Mouse (Mus musculus) retina, embryonic 14.5 days (tissue): Measurements from ENCODE around the gene Pou6f2.

ENCODE experiments used
- DNase-seq: peaks from one replicate; pipeline ENCODE4 v3.0.0-alpha.2; 2015; ENCODE audit warnings: low spot score

Pou6f2 gene

GRCm38 (mm10) chr13:18397586-18397985, at the start of gene Pou6f2:
TSS of gene Pou6f2 (minus strand) at chr13:18397686.
- no peak for DNase-seq

- DNase-seq = no peak
Observed at GRCm38 (mm10) chr13:18439858-18440257, 42.4 kb upstream of the Pou6f2 start.

DNA sequence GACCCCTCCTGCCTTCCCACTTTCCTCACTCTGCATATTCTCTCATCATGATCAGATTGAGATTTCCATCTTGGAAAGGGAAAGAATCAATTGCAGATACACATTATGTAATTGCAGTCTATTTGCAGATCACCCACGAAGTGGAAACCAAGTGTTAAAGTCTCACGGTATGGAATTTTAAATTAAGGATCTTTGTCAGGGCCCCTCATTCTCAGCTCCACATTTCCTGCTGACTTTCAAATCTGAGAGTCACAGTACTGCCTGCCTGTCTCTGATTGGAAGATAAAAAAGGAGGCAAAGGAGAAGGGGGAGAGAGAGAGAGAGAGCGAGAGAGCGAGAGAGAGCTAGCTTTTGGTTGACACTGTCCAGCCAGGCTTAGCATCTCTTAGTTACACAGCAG, 9.8 kb downstream of the Pou6f2 start:
- no peak for DNase-seq

DNA sequence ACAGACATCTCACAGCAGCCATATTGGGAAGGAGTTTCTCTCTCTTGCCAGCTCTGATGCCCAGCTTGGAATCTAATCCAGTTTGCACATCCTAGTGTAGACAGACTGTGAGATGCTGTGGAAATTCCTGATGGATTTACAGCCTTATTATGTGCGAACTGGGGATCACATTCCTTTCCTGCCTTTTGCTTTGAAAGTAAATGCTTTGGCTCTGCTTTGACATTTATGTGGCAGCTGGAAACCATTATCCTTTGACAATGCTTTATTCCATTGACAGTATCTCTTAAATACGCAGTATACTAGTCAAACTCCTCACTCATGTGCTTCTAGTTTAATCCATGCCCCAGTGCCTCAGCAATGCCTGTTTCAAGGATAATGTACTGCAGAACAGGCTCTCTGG, 34.1 kb downstream of the Pou6f2 start:
- no peak for DNase-seq

DNA sequence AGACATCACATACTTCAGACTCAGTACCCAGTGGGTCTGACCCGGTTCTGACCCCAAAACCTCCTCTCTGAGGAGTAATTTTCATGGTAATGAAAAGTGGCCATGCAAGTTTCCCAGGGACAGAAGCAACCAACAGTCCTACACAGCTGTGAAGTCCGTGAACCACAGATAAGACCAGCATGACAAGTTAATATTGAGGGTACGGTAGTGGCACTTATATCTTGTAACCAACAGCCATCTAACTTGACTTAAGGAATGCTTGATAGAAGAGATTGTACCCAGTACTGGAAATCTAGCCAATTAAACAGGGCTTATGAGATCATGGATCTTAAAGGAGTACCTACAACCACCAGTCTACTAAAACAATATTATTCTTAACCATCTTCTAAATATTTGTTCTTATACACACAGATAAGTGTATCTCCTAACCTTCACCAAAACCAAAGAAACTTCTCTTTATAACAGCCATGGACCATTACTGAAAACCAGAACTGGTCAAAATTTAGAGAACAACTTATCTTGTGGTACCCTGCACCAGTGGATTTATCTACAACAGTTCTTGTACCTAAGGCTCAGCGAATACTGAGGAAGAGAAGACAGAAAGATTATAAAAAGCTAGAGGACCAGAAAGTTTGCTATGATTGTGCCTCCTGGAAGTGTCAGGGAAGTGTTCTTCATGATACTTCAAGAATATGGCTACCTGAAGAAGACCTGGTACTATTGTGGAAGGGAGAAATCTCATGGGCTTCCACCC, 52.7 kb downstream of the Pou6f2 start:
- no peak for DNase-seq

- no peak for DNase-seq
Observed at GRCm38 (mm10) chr13:18338910-18339501, 58.5 kb downstream of the Pou6f2 start.

DNA sequence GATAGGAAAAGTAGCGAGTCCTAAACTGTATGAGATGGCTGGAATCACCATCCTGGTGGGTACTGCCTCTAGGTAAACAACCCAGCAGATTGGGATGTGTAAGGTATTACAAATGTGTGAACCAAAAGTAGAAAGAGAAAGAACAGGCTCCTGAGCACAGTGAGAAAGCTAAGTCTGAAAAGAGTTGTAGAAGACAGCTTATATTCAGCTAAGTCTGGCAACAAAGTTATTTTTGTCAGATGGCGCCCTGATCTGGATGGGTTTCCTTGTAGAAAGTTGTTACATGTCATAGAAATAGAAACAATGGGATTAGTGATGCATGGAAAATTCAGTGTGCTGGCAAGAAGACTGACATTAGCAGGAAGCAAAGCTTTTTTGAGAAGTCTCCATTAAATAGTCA, 59.5 kb downstream of the Pou6f2 start:
- DNase-seq = no peak

DNA sequence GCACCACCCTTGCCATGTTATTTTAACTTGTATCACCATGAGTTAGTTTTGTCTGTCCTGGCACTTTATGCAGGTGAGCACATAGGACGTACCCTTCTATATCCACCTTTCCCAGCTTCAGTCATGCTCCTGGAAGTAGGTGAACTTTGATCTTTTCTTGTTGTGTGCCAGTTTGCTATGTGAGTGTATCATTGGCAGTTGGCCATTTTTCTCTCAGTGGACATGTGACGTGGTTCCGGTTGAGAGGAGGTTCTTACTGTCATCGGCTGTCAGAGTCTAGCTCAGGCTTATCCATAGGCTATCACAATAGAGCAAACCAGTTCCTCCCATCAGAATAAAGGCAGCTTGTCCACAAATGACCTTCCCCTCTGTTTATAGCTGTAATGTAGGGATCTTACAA, 63.5 kb downstream of the Pou6f2 start:
- DNase-seq = no peak

GRCm38 (mm10) chr13:18332596-18332995, 64.9 kb downstream of the Pou6f2 start:
- DNase-seq = no peak

DNA sequence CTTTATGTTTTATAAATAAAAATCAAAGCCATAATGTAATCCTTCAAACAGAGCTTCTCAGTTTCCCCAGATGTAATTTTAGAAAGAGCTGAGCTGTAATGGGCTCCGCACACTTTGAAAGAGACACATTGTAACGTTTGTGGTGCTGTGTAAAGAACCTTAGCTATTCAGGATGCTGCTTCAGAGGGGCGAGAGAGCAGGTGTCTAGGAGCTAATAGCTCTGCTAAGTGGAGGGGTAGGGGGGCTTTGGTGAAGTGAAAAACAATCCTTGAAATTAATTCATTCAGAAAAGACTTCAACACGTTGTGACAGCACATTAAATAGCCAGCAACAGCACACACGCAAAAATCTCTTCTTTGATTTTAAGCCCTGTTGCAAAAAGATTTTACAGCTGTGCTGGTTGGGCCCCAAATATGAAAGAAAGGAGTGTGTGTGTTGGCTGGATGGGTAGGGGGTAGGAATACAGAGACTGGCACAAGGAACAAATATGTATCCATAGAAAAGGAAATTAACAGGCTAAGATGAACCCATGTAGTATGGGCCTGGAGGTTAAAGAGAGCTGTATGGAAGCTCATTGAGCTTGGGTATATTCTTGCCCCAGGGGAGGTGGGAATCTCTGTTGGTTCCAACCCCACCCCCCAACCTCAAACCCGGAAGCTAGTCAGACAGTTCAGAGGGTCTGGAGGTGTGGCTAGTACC, 73.4 kb downstream of the Pou6f2 start:
- DNase-seq = peak; percentile 54

DNA sequence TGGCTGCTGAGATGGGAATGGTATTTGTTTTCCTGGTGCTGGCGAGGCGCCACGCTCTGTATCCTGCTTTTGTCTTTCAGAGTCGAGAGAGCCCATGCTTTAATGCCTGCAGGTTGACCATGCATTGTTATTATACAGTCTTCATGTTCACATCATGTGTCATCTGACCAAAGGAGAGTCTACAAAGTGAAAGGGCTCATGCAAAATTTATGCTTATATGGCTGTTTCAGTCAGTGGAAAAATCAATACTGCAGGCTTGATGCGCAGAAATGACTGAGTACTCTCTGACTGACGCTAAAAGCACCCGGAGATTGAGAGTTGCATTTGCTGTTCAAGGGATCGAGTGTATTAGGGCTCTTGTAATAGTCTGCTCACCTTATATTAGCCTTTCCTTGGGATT, 74.1 kb downstream of the Pou6f2 start:
- DNase-seq = peak; percentile 71

DNA sequence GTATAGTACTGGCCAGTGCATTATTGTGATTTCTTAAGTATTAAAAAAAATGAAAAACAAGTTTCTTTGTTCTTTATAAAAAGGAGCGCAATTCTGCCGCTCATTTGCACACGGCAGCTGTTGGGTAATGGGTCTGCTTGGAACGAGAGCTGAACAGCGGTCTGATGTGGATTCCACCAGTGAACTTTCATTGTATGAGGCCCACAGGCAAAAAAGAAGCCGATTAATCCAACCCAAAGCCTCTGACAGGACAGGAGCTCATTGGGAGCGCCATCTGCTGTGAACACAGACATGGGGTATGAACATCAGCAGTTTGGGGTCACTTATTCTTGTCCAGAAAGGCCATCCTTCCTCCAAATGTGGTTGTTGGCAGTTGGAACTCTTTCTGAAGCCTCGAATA, 84.9 kb downstream of the Pou6f2 start:
- peak; percentile 62 for DNase-seq

DNA sequence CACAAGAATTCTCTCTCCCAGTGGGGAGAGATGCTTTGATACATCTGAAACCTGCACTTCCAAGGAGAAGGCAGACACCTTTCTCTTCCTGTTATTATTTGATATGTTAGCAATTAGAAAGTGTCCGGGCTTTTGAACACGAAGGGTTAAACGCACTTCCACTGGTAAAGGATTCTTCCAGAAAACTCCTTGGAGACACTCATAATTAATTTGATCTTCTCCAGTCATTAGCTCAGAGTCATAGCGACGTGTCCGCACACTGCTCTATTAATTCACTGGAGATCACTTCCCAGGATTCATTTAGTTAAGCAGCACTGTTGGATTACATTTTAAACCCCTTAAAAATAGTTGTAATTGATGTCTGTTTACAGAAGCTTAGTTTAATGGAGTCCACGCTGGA, 88.5 kb downstream of the Pou6f2 start:
- no peak for DNase-seq

GRCm38 (mm10) chr13:18306506-18307145, 90.9 kb downstream of the Pou6f2 start:
- no peak for DNase-seq

DNA sequence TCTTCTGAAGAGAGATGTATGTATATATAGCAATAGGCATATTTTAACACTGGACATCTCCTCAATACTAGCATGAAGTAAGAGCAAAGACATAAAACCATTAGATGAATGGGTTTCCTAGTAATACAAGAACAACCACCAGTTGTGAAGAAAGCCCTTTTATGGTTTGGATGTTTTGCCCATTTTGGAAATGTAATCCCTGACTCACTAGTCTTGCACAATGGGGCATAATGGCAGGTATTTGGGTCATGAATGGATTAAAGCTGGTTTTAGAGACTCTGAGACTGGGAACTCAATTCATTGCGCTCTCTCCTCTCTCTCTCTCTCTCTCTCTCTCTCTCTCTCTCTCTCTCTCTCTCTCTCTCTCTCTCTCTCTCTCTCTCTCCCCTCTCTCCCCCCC, 97.5 kb downstream of the Pou6f2 start:
- DNase-seq = no peak

- no peak for DNase-seq
Observed at GRCm38 (mm10) chr13:18293438-18293837, 104.0 kb downstream of the Pou6f2 start.

DNA sequence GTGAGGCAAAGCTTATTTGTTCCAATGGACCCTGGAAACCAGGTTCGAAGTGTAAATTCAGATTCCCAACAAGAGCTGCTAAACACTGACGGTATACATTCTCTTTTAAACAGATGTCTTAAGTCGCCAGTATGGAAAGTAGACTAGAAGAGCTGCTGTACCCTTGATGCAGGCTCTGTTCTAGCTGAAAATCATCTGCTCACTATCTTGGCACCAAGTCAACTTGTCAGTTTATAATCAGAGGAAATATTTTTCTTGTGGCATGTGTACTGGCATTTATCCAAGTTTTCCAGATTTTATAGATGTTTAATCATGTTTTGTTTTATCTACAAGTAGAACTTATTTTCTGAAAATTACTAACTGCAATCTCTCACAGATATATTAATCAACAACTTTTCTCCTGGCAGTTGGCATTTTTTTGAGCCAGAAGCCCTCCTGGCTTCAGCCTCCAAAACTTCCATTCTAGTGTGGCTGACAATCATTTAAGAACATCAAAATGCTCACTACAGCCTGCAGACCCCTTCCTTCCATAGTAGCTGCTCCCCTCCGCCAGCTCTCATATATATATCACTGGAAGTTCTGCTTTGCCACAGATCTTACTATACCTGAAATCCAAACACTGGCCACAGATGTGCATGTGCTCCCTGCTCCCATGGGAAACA, 107.1 kb downstream of the Pou6f2 start:
- no peak for DNase-seq

GRCm38 (mm10) chr13:18287536-18287935, 110.0 kb downstream of the Pou6f2 start:
- DNase-seq = no peak

DNA sequence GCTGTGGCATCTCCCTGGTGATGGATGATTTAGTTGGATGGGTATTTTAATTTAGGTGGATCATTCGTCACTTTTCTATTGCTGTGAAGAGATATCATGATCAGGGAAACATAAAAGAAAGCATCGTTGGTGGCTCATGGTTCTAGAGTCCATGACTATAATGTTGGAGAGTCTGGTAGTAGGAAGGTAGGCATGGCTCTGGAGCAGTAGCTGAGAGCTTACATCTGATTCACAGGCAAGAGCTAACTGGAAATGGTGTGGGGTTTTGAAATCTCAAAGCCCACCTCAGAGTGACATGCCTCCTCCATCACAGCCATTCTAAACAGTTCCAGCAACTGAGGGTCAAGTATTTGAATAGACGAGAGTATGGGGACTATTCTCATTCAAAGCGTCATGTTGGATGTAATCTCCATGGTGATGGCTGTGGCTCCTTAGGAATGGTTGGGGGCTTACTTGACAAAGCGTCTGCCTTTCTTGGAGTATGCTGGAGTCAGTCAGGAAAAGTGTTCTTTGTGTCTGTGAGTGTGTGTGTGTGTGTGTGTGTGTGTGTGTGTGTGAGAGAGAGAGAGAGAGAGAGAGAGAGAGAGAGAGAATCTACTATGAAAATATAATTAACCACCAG, 115.0 kb downstream of the Pou6f2 start:
- DNase-seq = no peak

DNA sequence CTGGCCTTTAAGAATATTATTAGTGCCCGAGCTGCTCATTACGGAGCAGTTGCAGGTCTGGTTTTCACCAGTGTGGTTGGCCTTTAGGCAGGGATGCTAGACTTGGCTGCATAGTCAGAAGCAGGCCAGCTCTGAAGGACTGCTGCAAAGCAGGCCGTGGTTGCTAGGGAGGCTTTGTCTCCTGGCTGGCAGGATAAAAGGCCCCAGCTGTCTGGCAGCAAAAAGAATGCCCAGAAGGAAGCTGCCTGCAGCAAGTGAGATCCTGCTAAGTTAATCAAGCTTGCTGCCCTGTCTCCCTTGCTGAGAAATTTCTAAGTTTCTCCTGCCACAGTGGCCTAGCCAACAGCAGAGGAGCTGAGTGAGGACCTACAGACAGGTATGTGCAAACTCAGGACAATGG, 116.4 kb downstream of the Pou6f2 start:
- peak; percentile 49 for DNase-seq

DNA sequence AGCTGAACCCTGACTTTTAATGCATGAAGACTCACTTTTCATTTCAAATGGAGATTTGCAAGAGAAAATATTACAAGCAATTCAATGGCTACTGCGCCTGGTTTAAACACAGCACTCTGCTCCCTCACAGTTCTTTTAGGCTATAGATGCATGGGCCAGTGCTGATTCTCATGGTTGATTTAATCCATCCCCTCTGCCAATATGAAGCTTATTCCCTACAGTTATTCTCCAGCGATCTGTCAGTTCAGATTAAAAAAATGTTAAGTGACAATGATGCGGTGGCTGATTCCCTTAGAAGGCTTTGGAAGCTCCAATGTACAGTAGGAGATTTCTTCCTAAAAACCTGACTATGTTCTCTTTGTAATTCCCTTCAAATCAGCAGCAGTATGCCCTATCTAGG, 144.4 kb downstream of the Pou6f2 start:
- DNase-seq = peak; percentile 45
